Comparison of ENCODE assay signal across 10 mouse cellular contexts in the genomic region with DNA sequence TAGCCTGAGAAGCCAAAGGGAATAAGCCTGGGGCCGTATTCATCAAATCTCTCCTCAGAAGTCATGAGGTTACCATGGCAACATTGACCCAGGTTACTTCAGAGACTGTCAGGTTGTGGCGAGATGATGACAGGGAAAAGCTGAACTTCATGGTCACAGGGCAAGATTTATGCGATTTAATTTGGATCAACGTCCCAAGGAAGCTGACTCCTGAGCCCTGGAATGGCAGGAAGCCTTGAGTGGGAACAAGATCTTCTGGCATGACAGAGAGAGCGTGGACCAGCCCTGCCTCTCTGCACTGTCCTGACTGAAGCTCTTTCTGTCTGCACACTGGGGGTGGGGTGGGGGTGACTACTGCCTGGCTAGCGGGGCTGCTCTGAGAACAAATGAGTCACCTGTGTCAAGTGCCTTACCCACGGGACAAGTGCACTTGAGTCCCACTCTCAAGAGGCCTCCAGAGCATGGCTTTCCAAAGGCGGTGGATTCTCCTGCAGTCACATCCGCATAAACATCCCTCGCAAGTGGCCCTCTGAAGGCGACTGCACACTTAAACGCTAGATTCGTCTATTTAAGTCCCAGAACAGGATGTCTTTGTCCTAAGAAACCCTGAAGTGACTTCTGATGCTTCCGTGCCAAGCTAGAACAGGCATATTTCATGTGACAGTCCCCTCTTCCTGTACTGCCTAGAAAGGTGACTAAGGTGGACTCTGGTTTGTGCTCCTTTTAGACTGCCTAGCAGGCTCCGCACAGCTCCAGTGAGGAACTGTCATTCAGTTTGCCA. TPM values are rescaled to one million over a fixed set of nuclear protein-coding genes. Genes with fewer than 3 reads are reported as not detected.
DNase-seq lines count a peak whose midpoint lies in the region; ATAC-seq and TF ChIP-seq lines count a peak whose summit lies in the region.
"Had no signal": no experiment of that assay in that cellular context is flagged by ENCODE, and none has a peak within 500 bp of the region (broad histone marks: within the 10 kb centered on the region; RNA-seq: fewer than 3 reads in every experiment).

No protein-coding gene starts in this region.

- no peaks in the 10 kb centered on the region for H3K9me3 ChIP-seq in forebrain, postnatal 0 days (ENCODE audit: low read length)
- no peaks in the 10 kb centered on the region for H3K9me3 ChIP-seq in kidney, postnatal 0 days (replicated peaks; ENCODE audit: low read length)
- no peaks in the 10 kb centered on the region for H3K9me3 ChIP-seq in limb, embryonic 10.5 days (replicated peaks)

- H3K4me2 ChIP-seq in forebrain, postnatal 0 days (ENCODE audit: low read depth) = no peak overlapping the region
- H3K4me2 ChIP-seq in kidney, postnatal 0 days (ENCODE audit: low read length) = no peak overlapping the region

- no peak overlapping the region for H3K27ac ChIP-seq in forebrain, postnatal 0 days (ENCODE audit: low read depth, low read length)
- H3K27ac ChIP-seq in kidney, postnatal 0 days = peak overlapping the region; percentile 63; the same call in 1 of the 2 replicates
- H3K27ac ChIP-seq in limb, embryonic 10.5 days = no peak overlapping the region

- no peaks in the 10 kb centered on the region for H3K4me1 ChIP-seq in forebrain, postnatal 0 days (ENCODE audit: insufficient read depth)
- H3K4me1 ChIP-seq in kidney, postnatal 0 days (replicated peaks; ENCODE audit: insufficient read depth, low read length) = 0 out of 2 replicates have a peak, but pooled peaks cover 8% of the 10 kb centered on the region
- H3K4me1 ChIP-seq in limb, embryonic 10.5 days = peaks cover 32% of the 10 kb centered on the region

- no peaks in the 10 kb centered on the region for H3K27me3 ChIP-seq in forebrain, postnatal 0 days (ENCODE audit: insufficient read depth, low read length)
- no peaks in the 10 kb centered on the region for H3K27me3 ChIP-seq in kidney, postnatal 0 days (ENCODE audit: insufficient read depth, low read length)
- no peaks in the 10 kb centered on the region for H3K27me3 ChIP-seq in limb, embryonic 10.5 days (ENCODE audit: low read depth, poor library complexity, severe bottlenecking)

- peak; percentile 59 to 86 for DNase-seq in heart, adult 9 months (ENCODE audit: low spot score in 2 of 2)
- no peak for DNase-seq in heart, postnatal 4 days
- no peak for DNase-seq in forebrain, postnatal 0 days
- DNase-seq in kidney, postnatal 0 days (ENCODE audit: low spot score) = no peak
- peak; percentile 51 for DNase-seq in naive thymus-derived CD4-positive, alpha-beta T cell, adult 2 months (ENCODE audit: low read depth)
- no peak for DNase-seq in right cerebral cortex, postnatal 14 days
- no peak for DNase-seq in left cerebral cortex, postnatal 4 days
- DNase-seq in limb, embryonic 10.5 days (ENCODE audit: low spot score) = no peak
- DNase-seq: cerebellum, postnatal 36 days had no signal

- H3K4me3 ChIP-seq in forebrain, postnatal 0 days (ENCODE audit: low read depth, low read length) = no peak overlapping the region
- H3K4me3 ChIP-seq in kidney, postnatal 0 days (replicated peaks; ENCODE audit: low read depth, low read length) = no peak overlapping the region
- no peak overlapping the region for H3K4me3 ChIP-seq in limb, embryonic 10.5 days

- intact Hi-C loops in left cerebral cortex, postnatal 4 days (cut with DNase I) = no loop called here

- 65% methylated on average over 15 of the region's 15 CpGs for WGBS in forebrain, postnatal 0 days
- WGBS in kidney, postnatal 0 days = 51% methylated on average over 15 of the region's 15 CpGs
- 75% methylated on average over 15 of the region's 15 CpGs for WGBS in limb, embryonic 10.5 days

- H3K36me3 ChIP-seq in forebrain, postnatal 0 days (ENCODE audit: insufficient read depth) = no peaks in the 10 kb centered on the region
- H3K36me3 ChIP-seq in kidney, postnatal 0 days (ENCODE audit: insufficient read depth, low read length) = no peaks in the 10 kb centered on the region
- H3K36me3 ChIP-seq in limb, embryonic 10.5 days = no peaks in the 10 kb centered on the region

- no peak for TF ChIP-seq CTCF in forebrain, postnatal 0 days (IDR thresholded peaks at IDR 0.05; ENCODE audit: low read depth)
- TF ChIP-seq CTCF in kidney, postnatal 0 days (IDR thresholded peaks at IDR 0.05; ENCODE audit: low read depth) = no peak

- no peak overlapping the region for H3K9ac ChIP-seq in forebrain, postnatal 0 days
- no peak overlapping the region for H3K9ac ChIP-seq in kidney, postnatal 0 days (ENCODE audit: low read depth, low read length)

- ATAC-seq in forebrain, postnatal 0 days = peak; percentile 27; the same call in 1 of the 2 replicates
- no peak; the same call in 1 of the 2 replicates for ATAC-seq in kidney, postnatal 0 days (replicated peaks; ENCODE audit: low FRiP score, low read depth)

RNA-seq across cellular contexts. Expression of a gene that starts 26.7 kb away (rescaled TPM):
- total RNA-seq in heart, postnatal 4 days (2021) = not detected
- not detected in 2 replicates for total RNA-seq in forebrain, postnatal 0 days (2014; rRNA removed)
- not detected in 2 replicates for polyA plus RNA-seq in forebrain, postnatal 0 days (2015; fragmentation: Nextera tagmentation; extraction: Ambion mirVana)
- polyA plus RNA-seq in kidney, postnatal 0 days (2015; fragmentation: Nextera tagmentation; extraction: Ambion mirVana) = not detected in 2 replicates
- not detected for total RNA-seq in left cerebral cortex, postnatal 4 days (2021)
- polyA plus RNA-seq in limb, embryonic 10.5 days (2016; fragmentation: Nextera tagmentation; extraction: Ambion mirVana) = not detected in 2 replicates
- total RNA-seq: ES-E14 had no signal

RNA-seq across cellular contexts. Expression of a gene that starts 27.6 kb away (rescaled TPM):
- 10 to 100 TPM; 26.6 to 29.1 TPM for total RNA-seq in heart, postnatal 4 days (2021)
- 33.3 and 55.5 TPM in 2 replicates for total RNA-seq in forebrain, postnatal 0 days (2014; rRNA removed)
- polyA plus RNA-seq in forebrain, postnatal 0 days (2015; fragmentation: Nextera tagmentation; extraction: Ambion mirVana) = 31.2 and 33.9 TPM in 2 replicates
- polyA plus RNA-seq in kidney, postnatal 0 days (2015; fragmentation: Nextera tagmentation; extraction: Ambion mirVana) = 60.1 and 70.7 TPM in 2 replicates
- total RNA-seq in left cerebral cortex, postnatal 4 days (2021) = 10 to 100 TPM; 21.4 to 21.8 TPM
- polyA plus RNA-seq in limb, embryonic 10.5 days (2016; fragmentation: Nextera tagmentation; extraction: Ambion mirVana) = 9.5 and 14.8 TPM in 2 replicates

Comparison
In these comparisons a context has a peak if more than half of its experiments do, and no peak if none do; other contexts are left out.
1. DNase-seq: peak in heart, adult 9 months (2 of 2) and naive thymus-derived CD4-positive, alpha-beta T cell, adult 2 months (single experiment); none in heart, postnatal 4 days (single experiment), forebrain, postnatal 0 days (single experiment), kidney, postnatal 0 days (single experiment), right cerebral cortex, postnatal 14 days (single experiment), left cerebral cortex, postnatal 4 days (single experiment) and limb, embryonic 10.5 days (single experiment).